Mouse (Mus musculus) frontal cortex, postnatal 14 days (tissue): ENCODE measurements at regions not wholly inside any gene's neighbourhood (a gene's known extent, or its start where the extent isn't known, plus 50 kb on each side); places are given as distances from the start of the nearest gene placed in this dataset.
"Not testable (repeated sequence)": the region's sequence is repeated elsewhere in the genome, so short reads cannot be mapped to it uniquely, and the experiment has no call there.

Source experiments
- DNase-seq, 2 experiments: peaks; one replicate each; pipeline ENCODE4 v3.0.0; 2022; ENCODE audit warnings: low spot score in 2 of 2

GRCm38 (mm10) chr10:53482919-53483318, 103.2 kb upstream of the Cep85l start:
- no peak for DNase-seq

GRCm38 (mm10) chr10:53470200-53470599, 90.5 kb upstream of the Cep85l start:
- DNase-seq, result no peak

DNA sequence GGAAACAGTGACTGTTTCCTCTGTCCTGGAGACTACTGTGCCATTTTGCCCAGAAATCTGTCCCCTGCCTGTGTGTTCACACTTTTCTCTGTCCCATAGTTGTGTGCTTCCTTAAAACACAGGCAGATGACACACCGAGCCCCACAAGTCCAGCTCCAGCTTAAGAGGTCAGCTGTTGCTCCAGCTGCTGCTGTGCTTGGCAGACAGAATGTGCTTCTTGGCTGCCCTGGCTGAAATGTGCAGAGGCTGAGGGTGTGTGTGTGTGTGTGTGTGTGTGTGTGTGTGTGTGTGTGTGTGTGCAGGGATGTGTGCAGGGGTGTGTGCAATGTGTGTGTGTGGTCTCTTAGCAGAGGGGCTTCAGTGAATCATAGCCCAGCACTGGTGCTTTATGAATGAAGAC, 89.9 kb upstream of the Cep85l start:
- no peak for DNase-seq

DNA sequence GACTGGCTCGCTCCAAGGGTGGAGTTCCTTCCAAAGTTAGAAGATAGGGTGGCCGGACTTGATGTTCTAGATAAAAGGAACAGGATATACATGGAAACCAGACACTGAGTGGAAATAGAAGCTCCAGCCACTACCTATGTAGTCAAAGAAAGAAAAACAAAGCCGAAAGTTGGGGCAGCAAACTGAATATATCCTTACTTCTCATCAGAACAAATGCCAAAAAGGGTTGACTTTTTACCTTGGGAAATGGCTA, 88.5 kb upstream of the Cep85l start:
- DNase-seq, result no peak

GRCm38 (mm10) chr10:53467472-53468292, 87.9 kb upstream of the Cep85l start:
- no peak for DNase-seq

GRCm38 (mm10) chr10:53466851-53467250, 87.1 kb upstream of the Cep85l start:
- no peak for DNase-seq

GRCm38 (mm10) chr10:53466261-53466660, 86.5 kb upstream of the Cep85l start:
- no peak for DNase-seq

DNA sequence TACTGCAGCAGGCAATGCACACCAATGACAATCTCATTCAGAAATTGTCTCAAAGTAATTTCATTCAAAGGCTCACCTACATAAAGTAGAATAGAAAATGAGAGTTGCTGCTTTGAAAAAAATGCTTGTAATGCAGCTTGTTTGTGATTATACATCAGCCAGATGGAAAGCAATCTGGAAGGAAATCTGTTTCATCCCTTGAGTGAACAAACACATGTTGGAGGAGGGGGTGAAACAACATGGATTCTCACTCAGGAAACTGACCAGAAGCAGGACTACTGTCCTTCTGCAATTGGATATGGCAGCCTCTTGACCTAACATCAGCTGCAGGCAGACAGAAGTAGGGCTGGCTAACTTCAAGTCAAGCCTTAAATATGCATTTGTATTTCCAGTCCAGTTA, 84.8 kb upstream of the Cep85l start:
- no peak for DNase-seq

- DNase-seq, result no peak
Measured at GRCm38 (mm10) chr10:53464006-53464405, 84.3 kb upstream of the Cep85l start.

GRCm38 (mm10) chr10:53463471-53463870, 83.7 kb upstream of the Cep85l start:
- DNase-seq, result no peak

DNA sequence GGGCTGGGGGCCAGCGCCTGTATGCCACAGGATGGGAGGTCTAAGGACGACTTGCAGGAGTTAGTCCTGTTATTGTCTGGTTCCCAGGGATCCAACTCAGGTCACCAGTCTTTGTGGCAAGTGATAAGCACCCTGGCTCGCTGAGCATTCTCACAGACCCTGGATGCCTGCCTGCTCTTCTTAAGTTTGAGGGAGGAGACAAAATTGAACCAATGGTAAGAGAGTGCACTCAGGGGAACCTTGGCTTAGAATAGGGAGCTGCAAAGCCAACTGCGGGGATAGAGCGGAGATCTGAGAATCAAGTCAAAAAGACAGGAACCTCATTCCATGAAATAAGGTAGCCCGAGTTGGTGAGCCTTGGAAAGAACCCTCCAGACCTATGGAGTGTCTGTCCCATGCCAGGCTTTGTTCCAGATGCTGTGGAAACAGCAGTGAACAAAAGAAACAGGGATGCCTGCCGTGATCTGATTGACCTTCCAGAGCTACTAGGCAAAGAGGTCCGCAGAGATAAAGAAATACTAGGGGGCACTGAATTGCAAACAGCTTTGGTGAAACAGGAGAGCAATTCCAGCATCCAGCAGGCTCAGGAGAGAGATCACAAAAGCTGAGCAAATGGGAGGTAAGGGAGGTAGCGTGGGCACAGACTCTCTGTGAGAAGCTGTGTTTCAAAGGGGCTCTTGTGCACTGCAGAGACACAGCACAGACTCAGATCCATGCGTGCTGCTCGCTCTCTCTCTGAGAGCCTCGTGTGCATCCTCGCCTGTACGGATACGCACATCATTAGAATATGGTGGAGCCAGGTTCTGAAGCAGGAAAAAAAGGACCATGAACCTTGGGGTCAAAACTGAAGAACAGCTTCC, 82.9 kb upstream of the Cep85l start:
- no peak for DNase-seq

- DNase-seq, result no peak
Measured at GRCm38 (mm10) chr10:53461070-53461781, 81.5 kb upstream of the Cep85l start.

DNA sequence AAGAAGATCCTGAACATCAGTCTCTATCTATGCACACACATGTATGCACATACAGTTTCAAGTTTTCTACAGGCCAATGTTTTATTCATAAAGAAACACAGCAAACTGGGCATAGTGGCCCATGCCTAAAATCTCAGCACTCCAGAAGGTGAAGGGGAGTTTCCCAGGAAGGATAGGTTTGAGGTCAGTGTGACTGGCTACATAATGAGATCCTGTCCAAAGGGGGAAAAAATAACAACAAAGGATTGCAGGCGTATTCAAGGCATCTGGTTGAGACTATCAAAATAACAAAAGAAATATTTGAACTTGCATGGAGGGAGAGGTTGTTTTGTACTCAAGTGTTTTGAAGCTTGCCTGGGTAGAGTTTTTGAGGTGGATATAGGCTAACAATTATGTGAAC, 80.0 kb upstream of the Cep85l start:
- DNase-seq, result not testable (repeated sequence)

DNA sequence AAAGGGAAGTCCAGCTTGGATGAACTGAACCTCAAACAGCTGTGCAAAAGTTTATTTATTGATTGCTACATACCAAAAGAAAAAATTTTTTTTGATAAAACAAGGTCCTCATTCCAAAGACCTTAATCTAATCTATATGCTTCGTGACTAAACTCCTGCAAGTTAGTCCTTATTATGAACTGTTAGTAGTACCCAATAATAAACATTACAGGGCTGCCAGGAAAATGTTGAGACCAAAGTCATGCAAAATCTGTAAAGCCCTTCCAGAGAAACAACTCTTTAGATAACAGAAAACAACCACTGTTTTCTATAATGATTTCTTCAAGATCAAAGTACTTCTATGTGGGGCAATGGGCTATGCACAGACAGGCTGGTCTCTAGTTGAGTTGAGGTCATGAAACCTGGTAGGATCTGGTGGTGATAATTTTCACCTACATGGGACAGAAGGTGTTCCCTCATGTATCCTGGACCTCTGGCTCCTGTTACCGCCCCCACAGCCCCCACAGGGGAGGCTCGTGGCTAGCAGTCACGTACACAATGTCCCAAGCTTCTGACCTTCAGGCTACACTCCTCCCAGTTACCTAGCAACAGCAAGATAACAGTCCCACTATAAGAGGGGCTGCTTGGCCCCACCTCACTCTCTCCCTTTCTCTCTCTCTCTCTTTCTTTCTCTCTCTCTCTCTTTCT, 76.4 kb upstream of the Cep85l start:
- no peak for DNase-seq

DNA sequence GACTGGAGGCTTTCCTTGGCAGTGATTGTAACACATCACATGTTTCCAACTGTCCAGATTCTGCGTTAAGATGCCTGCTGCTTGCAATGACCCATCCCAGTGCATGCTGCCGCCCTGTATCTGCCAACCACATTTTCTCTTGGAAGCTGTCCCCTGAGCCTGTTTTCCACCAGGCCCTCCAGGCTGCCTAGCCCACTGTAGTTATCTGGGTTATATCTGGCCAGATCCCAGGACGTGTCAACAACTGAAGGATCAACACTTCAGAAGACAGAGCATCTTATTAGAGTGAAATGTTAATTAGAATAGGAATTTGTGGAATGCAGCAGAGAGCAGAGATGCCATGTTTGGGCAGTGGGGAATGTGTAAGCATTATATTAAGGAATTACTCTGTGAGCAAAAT, 65.0 kb upstream of the Cep85l start:
- no peak for DNase-seq

DNA sequence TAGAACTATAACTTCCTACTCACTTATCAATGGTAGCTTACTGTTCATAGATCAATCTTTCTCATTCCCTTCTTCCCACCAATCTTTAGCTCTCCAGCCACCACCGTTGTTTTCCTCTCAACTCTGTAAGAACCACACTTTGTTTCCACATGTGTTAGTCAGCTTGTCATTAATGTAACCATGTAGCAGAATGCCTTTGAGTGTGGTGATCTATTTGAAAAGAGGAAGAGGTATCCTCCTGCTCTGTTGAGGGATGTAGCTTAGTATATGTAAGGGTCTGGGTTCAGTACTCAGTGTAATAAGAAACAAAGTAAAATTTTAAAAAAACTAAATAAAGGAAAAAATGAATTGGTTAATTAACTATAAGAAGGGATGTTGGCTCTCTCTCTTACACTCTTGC, 63.7 kb upstream of the Cep85l start:
- no peak for DNase-seq

DNA sequence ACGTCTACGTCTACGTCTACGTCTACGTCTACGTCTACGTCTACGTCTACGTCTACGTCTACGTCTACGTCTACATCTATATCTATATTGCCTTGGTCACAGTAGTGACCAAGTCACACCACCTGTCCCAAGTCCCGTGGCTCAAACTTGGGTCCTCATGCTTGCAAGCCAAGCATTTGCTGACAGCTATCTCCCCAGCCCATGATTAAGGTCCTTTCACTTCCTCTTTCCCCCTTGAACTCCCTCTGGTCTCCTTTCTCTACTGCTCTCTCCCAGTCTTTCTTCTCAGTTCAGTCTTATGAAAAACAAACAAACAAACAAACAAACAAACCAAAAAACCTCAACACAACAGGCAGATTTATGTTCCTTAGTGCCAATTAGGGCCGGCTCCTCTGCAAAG, 63.2 kb upstream of the Cep85l start:
- no peak for DNase-seq

DNA sequence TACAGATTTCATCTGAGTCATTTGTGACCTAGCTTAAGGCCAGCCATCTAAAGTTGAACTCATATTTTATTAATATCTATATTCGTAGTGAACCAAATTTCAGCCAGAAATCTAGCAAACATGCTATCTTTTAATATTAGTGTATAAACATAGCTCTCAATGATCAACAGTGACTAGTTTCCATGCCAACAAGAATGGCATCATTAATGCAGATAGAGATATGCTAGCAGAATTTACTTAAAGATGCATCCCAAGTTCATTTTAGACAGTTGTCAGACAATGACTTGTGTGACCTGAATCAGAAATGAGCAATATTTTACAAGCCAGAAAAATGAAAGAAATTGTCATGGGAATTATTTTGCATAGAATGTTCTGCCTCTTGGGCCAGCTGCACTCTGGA, 60.5 kb upstream of the Cep85l start:
- DNase-seq, result no peak

- DNase-seq, result no peak
Measured at GRCm38 (mm10) chr10:53438388-53438787, 58.6 kb upstream of the Cep85l start.

- no peak for DNase-seq
Measured at GRCm38 (mm10) chr10:53437724-53438123, 58.0 kb upstream of the Cep85l start.

DNA sequence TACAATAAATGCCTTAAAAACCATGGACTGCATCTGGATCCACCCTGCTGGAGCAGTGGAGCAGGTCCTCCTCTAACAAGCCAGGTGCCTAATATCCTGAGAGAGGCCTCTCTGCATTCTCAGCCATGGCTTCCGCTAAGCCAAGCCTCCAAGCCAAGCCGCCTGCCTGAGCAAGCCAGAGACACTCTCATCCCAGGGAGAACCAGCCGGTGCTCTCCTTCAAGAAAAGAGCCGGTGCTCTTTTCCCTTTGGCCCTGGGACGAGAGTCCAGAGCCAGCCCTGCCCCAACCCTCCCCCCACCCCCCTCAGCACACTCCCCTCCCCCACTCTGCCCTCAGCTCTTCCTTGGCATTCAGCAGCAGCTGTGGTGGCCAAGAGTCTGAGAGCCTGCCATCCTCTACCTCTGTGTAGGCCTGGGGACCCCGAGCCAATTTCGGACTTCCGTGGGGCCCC, 56.3 kb upstream of the Cep85l start:
- DNase-seq, result no peak
